Mouse (Mus musculus) hindbrain, postnatal 0 days (tissue): ENCODE data around the gene Mecom. TPM values are rescaled to one million over a fixed set of nuclear protein-coding genes. Genes with fewer than 3 reads are reported as not detected.

ENCODE experiments used
- ATAC-seq: fragments of 200-750 bp; cut with Nextera tagmentation; 2 replicates; pipeline ENCODE4 v1.8.0; 2017; ENCODE audit warnings: mild to moderate bottlenecking, moderate TSS enrichment, moderate library complexity
- DNase-seq: peaks from one replicate; pipeline ENCODE4 v3.0.0-alpha.2; 2015; ENCODE audit warnings: low spot score
- H3K27ac ChIP-seq: fragments of 300-500 bp; sonication (generic); 2 replicates; pipeline ENCODE4 v1.5.1; 2014; ENCODE audit warnings: mild to moderate bottlenecking
- H3K27me3 ChIP-seq: fragments of 300-500 bp; sonication (generic); 2 replicates; pipeline ENCODE4 v1.6.1; 2014; ENCODE audit warnings: low read length, mixed read lengths; ENCODE audit not compliant: insufficient read depth
- H3K36me3 ChIP-seq: fragments of 300-500 bp; sonication (generic); 2 replicates; pipeline ENCODE4 v1.6.1; 2014; ENCODE audit warnings: low read length, mixed read lengths; ENCODE audit not compliant: insufficient read depth
- H3K4me1 ChIP-seq: fragments of 300-500 bp; sonication (generic); 2 replicates; pipeline ENCODE4 v1.6.1; 2014; ENCODE audit warnings: antibody characterized with exemption, low read length, mixed read lengths; ENCODE audit not compliant: insufficient read depth
- H3K4me2 ChIP-seq: fragments of 300-500 bp; sonication (generic); 2 replicates; pipeline ENCODE4 v1.6.1; 2014; ENCODE audit warnings: low read depth, mild to moderate bottlenecking, low read length, moderate library complexity, mixed read lengths
- H3K4me3 ChIP-seq: fragments of 300-500 bp; sonication (generic); 2 replicates; pipeline ENCODE4 v1.5.1; 2014; ENCODE audit warnings: low read length
- H3K9ac ChIP-seq: fragments of 300-500 bp; sonication (generic); replicated peaks from 2 replicates; pipeline ENCODE4 v1.6.1; 2014; ENCODE audit warnings: mild to moderate bottlenecking, low read length, moderate library complexity, mixed read lengths
- H3K9me3 ChIP-seq: fragments of 300-500 bp; sonication (generic); 2 replicates; pipeline ENCODE4 v1.6.1; 2016; ENCODE audit warnings: low read length, mixed read lengths
- CTCF ChIP-seq: IDR thresholded peaks from 2 replicates; pipeline ENCODE4 v1.5.1; 2016; ENCODE audit warnings: antibody characterized with exemption, control low read depth, low read depth
- WGBS: fragments of 180-500 bp; shearing (Covaris S2); extraction: QIAGEN DNeasy Blood & Tissue Kit; methylation state at CpG from one replicate; pipeline ENCODE4 v1.1.7; 2014; 5-methylcytosine and 5-hydroxymethylcytosine counted together
- polyA plus RNA-seq: library from polyadenylated mRNA; unstranded; fragments of >200 nt; fragmentation: Nextera tagmentation; extraction: Ambion mirVana; gene quantifications from 2 replicates; pipeline ENCODE4 v1.2.1, GENCODE M21; 2015
- total RNA-seq: library from RNA; depleted of rRNA; stranded (reverse); fragments of >200 nt; gene quantifications from 2 replicates; pipeline ENCODE4 v1.2.3, GENCODE M21; 2014

Gene Mecom
- total and polyA plus RNA-seq, 2 experiments from 2014 or later: 4.5 to 8.3 TPM

DNA sequence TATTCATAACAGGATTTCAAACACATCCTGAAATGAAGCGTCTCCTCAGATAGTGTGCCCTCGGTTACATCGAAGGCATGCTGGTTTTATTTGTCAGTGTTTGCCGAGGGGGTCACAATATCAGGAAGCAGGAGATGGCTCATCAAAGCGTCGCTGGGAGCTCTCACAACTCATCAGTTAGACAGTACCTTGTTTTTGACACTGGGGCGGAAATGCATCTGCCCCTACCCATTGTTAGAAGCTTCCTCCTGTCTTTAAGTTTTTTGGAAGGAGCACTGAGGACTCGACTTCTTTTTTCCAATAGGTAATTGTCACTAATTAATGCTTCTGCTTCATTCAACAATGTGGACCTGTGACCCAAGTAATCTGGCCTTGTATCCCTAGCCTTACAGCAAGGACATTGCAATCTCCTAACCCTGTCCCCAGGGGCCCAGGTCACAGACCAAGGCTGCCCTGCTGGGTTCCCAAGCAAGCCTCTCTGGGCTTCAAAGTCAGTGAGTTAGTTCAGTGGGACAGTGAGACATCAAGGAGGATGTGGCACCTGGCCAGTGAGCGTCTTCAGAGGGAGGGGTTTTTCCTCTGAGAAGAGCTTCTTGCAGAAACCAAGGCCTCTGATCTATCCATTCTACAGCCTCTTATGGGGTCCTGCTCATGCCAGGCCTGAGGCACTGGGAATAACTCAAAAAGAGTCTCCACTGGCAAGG is 89.7 kb downstream of the Mecom start:
- TF ChIP-seq CTCF: no peak
- no peaks in the 10 kb centered on the region for H3K4me1 ChIP-seq
- ATAC-seq: no peak
- H3K4me2 ChIP-seq: no peak overlapping the region
- H3K27me3 ChIP-seq: no peaks in the 10 kb centered on the region
- no peak overlapping the region for H3K27ac ChIP-seq
- 53% methylated on average over 9 of the region's 9 CpGs for WGBS
- no peak overlapping the region for H3K9ac ChIP-seq
- DNase-seq: no peak
- no peaks in the 10 kb centered on the region for H3K36me3 ChIP-seq
- no peak overlapping the region for H3K4me3 ChIP-seq
- no peaks in the 10 kb centered on the region for H3K9me3 ChIP-seq

DNA sequence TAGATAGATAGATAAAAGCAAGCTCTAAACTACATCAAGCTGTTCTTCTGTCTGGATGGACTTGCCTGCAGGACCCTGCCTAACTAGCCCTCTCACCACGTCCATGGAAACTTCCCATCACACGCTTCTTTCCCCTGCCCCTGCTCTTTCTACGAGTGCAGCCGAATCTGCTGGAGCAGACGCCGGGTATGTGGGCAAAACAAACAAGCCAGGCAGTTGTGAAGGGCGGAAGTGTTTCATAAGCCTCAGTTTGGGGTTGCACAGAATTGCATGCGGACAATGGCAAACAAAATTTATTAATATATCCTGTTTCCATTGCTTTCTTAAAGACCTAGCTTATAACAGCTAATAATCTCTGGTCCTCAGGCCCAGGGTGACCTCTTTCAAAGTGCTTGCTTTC is 91.9 kb downstream of the Mecom start:
- Histone ChIP-seq H3K9me3 (no peaks in the 10 kb centered on the region), H3K27me3 (no peaks in the 10 kb centered on the region), H3K4me2 (no peak overlapping the region), H3K36me3 (no peaks in the 10 kb centered on the region), H3K9ac (no peak overlapping the region), H3K4me1 (no peaks in the 10 kb centered on the region), H3K27ac (no peak overlapping the region), H3K4me3 (no peak overlapping the region)
- TF ChIP-seq CTCF: no peak
- DNase-seq (no peak), ATAC-seq (no peak)
- WGBS: 79% methylated on average over 8 of the region's 8 CpGs

DNA sequence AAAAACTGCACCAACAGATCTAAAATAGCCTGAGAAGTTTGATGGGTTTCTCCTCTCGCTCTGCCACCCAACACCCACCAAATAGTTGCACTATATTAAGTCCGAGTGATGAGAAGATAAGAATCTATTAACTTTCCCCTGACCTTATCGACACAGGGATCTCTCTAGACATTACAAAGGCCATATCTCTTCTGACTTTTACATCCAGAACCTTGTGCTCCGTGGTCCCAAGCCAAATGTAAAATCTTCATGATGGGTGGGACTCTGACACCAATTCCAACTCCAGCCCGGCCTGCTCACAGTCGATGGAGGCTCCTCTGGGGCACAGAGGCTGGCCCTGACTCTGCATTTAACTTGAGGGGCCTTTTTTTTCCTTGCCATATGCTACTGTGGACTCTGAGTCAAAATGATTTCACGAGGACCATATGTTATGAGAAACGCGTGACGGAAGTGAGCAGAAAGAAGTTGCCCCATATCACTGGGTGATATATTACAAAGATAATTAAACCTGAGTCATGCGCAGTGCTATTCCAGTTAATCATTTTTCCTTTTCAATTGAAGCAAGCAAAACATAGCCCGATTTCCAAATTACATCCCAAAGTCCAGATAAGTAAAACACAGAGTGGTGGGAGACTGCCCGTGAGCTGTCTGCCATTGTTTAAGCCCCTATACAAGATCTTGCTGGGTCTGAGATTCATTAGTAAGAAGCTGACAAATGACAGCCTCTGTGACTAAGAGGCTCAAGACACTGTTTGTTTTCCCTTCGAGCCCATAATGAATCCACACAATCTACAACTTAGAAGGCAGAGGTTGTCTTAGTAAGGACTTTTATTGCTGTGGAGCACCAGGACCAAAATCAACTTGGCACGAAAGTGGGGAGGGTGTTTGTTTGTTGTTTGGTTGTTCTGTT is 94.0 kb downstream of the Mecom start:
- H3K4me2 ChIP-seq: no peak overlapping the region
- no peak for TF ChIP-seq CTCF
- H3K27me3 ChIP-seq: no peaks in the 10 kb centered on the region
- no peak overlapping the region for H3K4me3 ChIP-seq
- no peak for DNase-seq
- H3K9me3 ChIP-seq: no peaks in the 10 kb centered on the region
- no peak for ATAC-seq
- H3K9ac ChIP-seq: no peak overlapping the region
- no peaks in the 10 kb centered on the region for H3K36me3 ChIP-seq
- H3K27ac ChIP-seq: no peak overlapping the region
- WGBS: 55% methylated on average over 15 of the region's 15 CpGs
- H3K4me1 ChIP-seq: no peaks in the 10 kb centered on the region

DNA sequence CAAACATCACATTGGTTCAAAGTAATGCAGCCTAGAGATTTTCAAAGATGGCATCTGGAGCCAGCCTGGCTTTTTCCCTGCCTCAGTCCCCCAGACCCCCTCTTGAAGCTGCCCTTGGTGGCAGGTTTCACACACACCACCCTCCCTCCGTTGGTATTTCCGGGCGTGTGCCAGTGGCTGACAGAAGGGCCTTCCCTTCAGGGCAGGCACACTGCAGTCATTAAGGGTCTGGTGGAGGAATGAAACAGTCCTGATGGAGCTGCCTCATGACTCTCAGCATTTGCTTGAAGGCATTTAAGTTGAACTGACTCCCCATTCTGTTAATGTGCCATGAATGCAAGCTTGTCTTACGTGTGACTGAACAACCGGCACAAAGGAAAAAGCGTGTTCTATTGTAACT is 94.8 kb downstream of the Mecom start:
- DNase-seq (no peak), ATAC-seq (no peak)
- no peak overlapping the region for H3K4me2 ChIP-seq
- H3K27ac ChIP-seq: no peak overlapping the region
- H3K4me1 ChIP-seq: no peaks in the 10 kb centered on the region
- H3K4me3 ChIP-seq: no peak overlapping the region
- WGBS: 55% methylated on average over 6 of the region's 6 CpGs
- H3K27me3 ChIP-seq: no peaks in the 10 kb centered on the region
- no peak for TF ChIP-seq CTCF
- H3K36me3 ChIP-seq: no peaks in the 10 kb centered on the region
- no peaks in the 10 kb centered on the region for H3K9me3 ChIP-seq
- H3K9ac ChIP-seq: no peak overlapping the region

GRCm38 (mm10) chr3:30452511-30452910 is 95.3 kb downstream of the Mecom start:
- Histone ChIP-seq H3K4me2 (no peak overlapping the region), H3K4me1 (no peaks in the 10 kb centered on the region), H3K27me3 (no peaks in the 10 kb centered on the region), H3K36me3 (no peaks in the 10 kb centered on the region), H3K9ac (no peak overlapping the region), H3K27ac (no peak overlapping the region), H3K4me3 (no peak overlapping the region), H3K9me3 (no peaks in the 10 kb centered on the region)
- DNase-seq: no peak
- 70% methylated on average over 7 of the region's 7 CpGs for WGBS
- TF ChIP-seq CTCF: no peak
- no peak for ATAC-seq

DNA sequence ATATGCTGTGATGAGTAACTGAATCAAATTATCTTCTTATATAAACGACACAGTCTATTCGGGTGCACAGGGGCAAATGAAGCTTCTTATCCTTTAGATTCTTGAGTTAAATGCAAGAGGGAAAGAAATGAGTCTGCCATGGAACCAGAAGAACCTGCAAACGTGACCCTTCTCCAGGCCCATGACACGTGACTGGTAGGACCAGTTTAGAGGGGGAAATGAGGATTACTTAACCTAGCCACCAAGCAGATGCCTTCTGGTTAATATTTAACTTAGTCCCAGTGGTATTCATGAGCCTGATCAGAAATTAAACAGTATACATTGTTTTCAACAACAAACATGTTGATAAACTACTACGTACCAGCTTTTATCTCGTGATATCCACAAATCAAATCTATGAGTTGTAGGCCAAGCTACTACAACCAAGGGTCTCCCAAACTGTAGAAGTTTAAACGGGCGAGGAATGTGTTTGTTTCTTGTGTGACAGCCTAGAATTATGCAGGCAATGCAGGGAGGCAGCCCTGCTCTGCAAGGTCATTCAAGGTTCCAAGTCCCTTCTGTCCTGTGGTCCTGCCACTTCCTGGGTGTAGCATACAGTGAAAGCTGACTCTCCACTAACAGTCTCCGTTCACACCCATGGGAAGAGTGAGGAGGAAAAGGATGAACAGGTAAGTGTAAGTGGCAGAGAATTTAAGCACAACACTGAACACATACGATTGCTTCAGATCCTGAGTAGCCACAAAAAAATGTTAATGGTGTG is 97.4 kb downstream of the Mecom start:
- WGBS: 84% methylated on average over 10 of the region's 10 CpGs
- no peak for DNase-seq
- Histone ChIP-seq H3K4me2 (no peak overlapping the region), H3K9me3 (no peaks in the 10 kb centered on the region), H3K27me3 (no peaks in the 10 kb centered on the region), H3K27ac (no peak overlapping the region), H3K4me3 (no peak overlapping the region), H3K36me3 (no peaks in the 10 kb centered on the region), H3K9ac (no peak overlapping the region), H3K4me1 (no peaks in the 10 kb centered on the region)
- TF ChIP-seq CTCF: no peak
- no peak for ATAC-seq
